Mouse (Mus musculus) layer of hippocampus, adult 18-20 months (tissue): ENCODE measurements at regions not wholly inside any gene's neighbourhood (a gene's known extent, or its start where the extent isn't known, plus 50 kb on each side); places are given as distances from the start of the nearest gene placed in this dataset.

ENCODE experiments used
- DNase-seq, 2 experiments: peaks; one replicate each; pipeline ENCODE4 v3.0.0; 2022; ENCODE audit warnings: low spot score in 2 of 2

- no peak for DNase-seq
Measured at GRCm38 (mm10) chr2:148622216-148622615, 50.2 kb upstream of the Nxt1 start.

GRCm38 (mm10) chr2:148611911-148612310, 60.5 kb upstream of the Nxt1 start:
- DNase-seq = no peak

GRCm38 (mm10) chr2:148605425-148605930, 66.9 kb upstream of the Nxt1 start:
- DNase-seq = no peak

- DNase-seq = no peak
Measured at GRCm38 (mm10) chr2:148603951-148604350, 68.5 kb upstream of the Nxt1 start.

GRCm38 (mm10) chr2:148603315-148603714, 69.1 kb upstream of the Nxt1 start:
- no peak for DNase-seq

GRCm38 (mm10) chr2:148599498-148599897, 72.9 kb upstream of the Nxt1 start:
- peak; percentile 68 to 86 for DNase-seq

- DNase-seq = no peak
Measured at GRCm38 (mm10) chr2:148596966-148597365, 75.4 kb upstream of the Nxt1 start.

GRCm38 (mm10) chr2:148585721-148586335, 86.6 kb upstream of the Nxt1 start:
- DNase-seq = no peak

- no peak for DNase-seq
Measured at GRCm38 (mm10) chr2:148582208-148582607, 90.2 kb upstream of the Nxt1 start.

- DNase-seq = no peak
Measured at GRCm38 (mm10) chr2:148581666-148582065, 90.7 kb upstream of the Nxt1 start.

- peak in 1 of 2 experiments; percentile 62 for DNase-seq
Measured at GRCm38 (mm10) chr2:148580286-148580966, 92.0 kb upstream of the Nxt1 start.

GRCm38 (mm10) chr2:148579564-148579963, 92.8 kb upstream of the Nxt1 start:
- no peak for DNase-seq

- no peak for DNase-seq
Measured at GRCm38 (mm10) chr2:148579027-148579426, 93.4 kb upstream of the Nxt1 start.

- DNase-seq = no peak
Measured at GRCm38 (mm10) chr2:148578176-148578575, 94.2 kb upstream of the Nxt1 start.

GRCm38 (mm10) chr2:148575433-148575832, 97.0 kb upstream of the Nxt1 start:
- DNase-seq = no peak

GRCm38 (mm10) chr2:148572165-148572564, 100.2 kb upstream of the Nxt1 start:
- DNase-seq = peak in 1 of 2 experiments; percentile 66

GRCm38 (mm10) chr2:148571616-148572015, 100.8 kb upstream of the Nxt1 start:
- DNase-seq = no peak

- no peak for DNase-seq
Measured at GRCm38 (mm10) chr2:148571018-148571417, 101.4 kb upstream of the Nxt1 start.

- no peak for DNase-seq
Measured at GRCm38 (mm10) chr2:148567930-148568481, 104.4 kb upstream of the Nxt1 start.

GRCm38 (mm10) chr2:148563390-148563789, 109.0 kb upstream of the Nxt1 start:
- no peak for DNase-seq

GRCm38 (mm10) chr2:148562041-148562440, 110.4 kb upstream of the Nxt1 start:
- DNase-seq = no peak

GRCm38 (mm10) chr2:148560013-148560773, 112.2 kb upstream of the Nxt1 start:
- no peak for DNase-seq
